Mouse (Mus musculus) small intestine, adult 2 months (tissue): ENCODE measurements at regions not wholly inside any gene's neighbourhood (a gene's known extent, or its start where the extent isn't known, plus 50 kb on each side); places are given as distances from the start of the nearest gene placed in this dataset.

ENCODE experiments used
- H3K27ac ChIP-seq: fragments of 200-500 bp; 2 replicates; pipeline ENCODE4 v1.5.1; 2012; ENCODE audit warnings: low read depth, low read length, control low read depth, inconsistent platforms; ENCODE audit not compliant: insufficient read depth
- H3K27me3 ChIP-seq: fragments of 200-500 bp; 2 replicates; pipeline ENCODE4 v1.6.1; 2012; ENCODE audit warnings: mild to moderate bottlenecking, moderate library complexity, low read length, inconsistent platforms; ENCODE audit not compliant: control insufficient read depth, insufficient read depth
- H3K36me3 ChIP-seq: fragments of 200-500 bp; 2 replicates; pipeline ENCODE4 v1.6.1; 2012; ENCODE audit warnings: mild to moderate bottlenecking, low read length, control low read depth, inconsistent platforms; ENCODE audit not compliant: control insufficient read depth, insufficient read depth
- H3K4me1 ChIP-seq: fragments of 200-500 bp; 2 replicates; pipeline ENCODE4 v1.6.1; 2012; ENCODE audit warnings: low read length, inconsistent platforms, mixed read lengths; ENCODE audit not compliant: control insufficient read depth, insufficient read depth, insufficient read length
- H3K4me3 ChIP-seq: fragments of 200-500 bp; 2 replicates; pipeline ENCODE4 v1.5.1; 2012; ENCODE audit warnings: low read depth, mild to moderate bottlenecking, control low read depth, inconsistent platforms, low read length, moderate library complexity
- CTCF ChIP-seq: fragments of 200-500 bp; IDR thresholded peaks from 2 replicates; pipeline ENCODE4 v1.5.1; 2012; ENCODE audit warnings: low read depth, mild to moderate bottlenecking, control low read depth, inconsistent platforms, low read length, moderate library complexity, mixed read lengths; ENCODE audit not compliant: insufficient replicate concordance, insufficient read length; ENCODE audit errors: extremely low read depth
- POLR2A ChIP-seq: fragments of 200-500 bp; IDR thresholded peaks from 2 replicates; pipeline ENCODE4 v1.6.1; 2012; ENCODE audit warnings: low read depth, mild to moderate bottlenecking, control low read depth, inconsistent platforms, low read length, moderate library complexity
- WGBS: fragments of 180-500 bp; shearing (Covaris S2); methylation state at CpG from one replicate; pipeline ENCODE4 v1.1.7; 2018; 5-methylcytosine and 5-hydroxymethylcytosine counted together

GRCm38 (mm10) chr14:86473604-86474003 lies 667.4 kb downstream of the Diaph3 start:
- no peaks in the 10 kb centered on the region for H3K27me3 ChIP-seq
- H3K27ac ChIP-seq = no peak overlapping the region; the same call in 1 of the 2 replicates
- TF ChIP-seq POLR2A = no peak
- WGBS = 66% methylated on average over 1 of the region's 1 CpGs
- no peak overlapping the region for H3K4me3 ChIP-seq
- H3K36me3 ChIP-seq = no peaks in the 10 kb centered on the region
- H3K4me1 ChIP-seq = no peaks in the 10 kb centered on the region

DNA sequence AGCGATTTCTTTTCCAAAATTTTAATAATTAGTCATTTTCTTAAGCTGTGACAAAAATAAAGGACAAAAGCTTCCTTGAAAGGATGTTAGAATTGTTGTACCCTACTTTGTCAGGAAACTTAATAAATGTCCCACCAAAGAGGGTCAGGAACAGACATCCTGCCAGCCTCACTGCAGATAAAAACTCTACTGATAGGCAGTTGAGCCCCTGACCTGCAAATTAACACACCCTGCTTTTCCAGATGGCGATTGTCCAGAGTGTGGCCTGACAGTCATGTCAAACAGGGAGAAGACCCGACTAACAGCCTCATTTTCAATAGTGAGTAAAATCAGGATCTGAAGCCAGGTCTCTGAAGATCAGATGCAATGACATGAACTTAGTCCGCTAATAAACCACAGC lies 670.6 kb downstream of the Diaph3 start:
- H3K27me3 ChIP-seq = no peaks in the 10 kb centered on the region
- H3K4me3 ChIP-seq = no peak overlapping the region
- no peaks in the 10 kb centered on the region for H3K36me3 ChIP-seq
- 58% methylated on average over 4 of the region's 4 CpGs for WGBS
- no peaks in the 10 kb centered on the region for H3K4me1 ChIP-seq
- no peak overlapping the region for H3K27ac ChIP-seq
- TF ChIP-seq POLR2A (no peak), CTCF (no peak)

DNA sequence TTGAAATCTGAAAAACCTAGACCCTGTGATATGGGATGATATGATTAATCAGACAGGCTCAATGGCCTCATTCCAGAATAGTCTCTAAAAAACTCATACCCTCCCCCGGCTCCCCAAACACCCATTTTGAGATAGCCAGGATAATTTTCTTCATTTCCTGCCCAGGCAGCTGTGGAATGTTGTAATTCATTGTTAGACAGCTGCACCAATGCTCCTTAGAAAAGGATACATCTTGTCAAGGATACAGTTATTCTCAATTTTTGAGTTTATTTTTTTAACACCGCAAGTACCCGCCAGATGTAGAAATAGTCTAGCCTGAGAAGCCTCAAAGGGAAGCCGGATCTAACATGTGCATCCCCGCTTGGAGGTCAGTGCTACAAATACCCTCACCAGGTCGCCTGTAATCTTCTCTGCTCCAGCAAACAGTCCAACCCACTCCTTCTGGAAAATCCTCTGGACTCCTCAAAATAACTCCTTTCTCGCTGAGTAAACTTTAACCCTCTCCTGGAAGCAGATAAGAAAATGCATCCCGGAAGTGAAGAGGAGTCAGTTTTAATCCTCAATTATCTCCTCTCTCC lies 673.1 kb downstream of the Diaph3 start:
- no peak overlapping the region for H3K27ac ChIP-seq
- no peaks in the 10 kb centered on the region for H3K4me1 ChIP-seq
- H3K36me3 ChIP-seq = no peaks in the 10 kb centered on the region
- H3K27me3 ChIP-seq = no peaks in the 10 kb centered on the region
- 50% methylated on average over 8 of the region's 8 CpGs for WGBS
- H3K4me3 ChIP-seq = no peak overlapping the region
- TF ChIP-seq POLR2A (no peak), CTCF (no peak)

DNA sequence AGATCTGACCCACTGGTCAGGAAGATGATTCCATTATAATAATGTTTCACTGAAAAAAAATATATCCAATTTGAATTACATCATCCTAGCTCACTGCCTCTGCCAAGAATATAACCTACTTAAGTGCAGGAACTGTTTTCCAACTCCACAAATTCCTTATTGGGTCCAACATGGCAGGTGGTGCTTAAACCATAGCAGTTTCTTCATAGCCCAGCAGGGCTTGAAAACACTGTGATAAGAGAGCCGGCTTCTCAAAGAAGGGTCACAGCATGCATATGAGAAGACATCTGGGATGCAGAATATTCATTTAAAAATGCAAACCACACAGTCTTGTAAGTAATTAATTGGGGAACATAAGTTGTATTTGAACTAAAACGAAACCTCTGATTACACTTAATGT lies 677.6 kb downstream of the Diaph3 start:
- Histone ChIP-seq H3K36me3 (no peaks in the 10 kb centered on the region), H3K27me3 (no peaks in the 10 kb centered on the region), H3K4me3 (no peak overlapping the region), H3K4me1 (no peaks in the 10 kb centered on the region), H3K27ac (no peak overlapping the region)
- 67% methylated on average over 2 of the region's 2 CpGs for WGBS
- TF ChIP-seq POLR2A (no peak), CTCF (no peak)

GRCm38 (mm10) chr14:86453142-86453541 lies 687.9 kb downstream of the Diaph3 start:
- Histone ChIP-seq H3K4me3 (no peak overlapping the region), H3K4me1 (no peaks in the 10 kb centered on the region), H3K36me3 (no peaks in the 10 kb centered on the region), H3K27ac (no peak overlapping the region), H3K27me3 (no peaks in the 10 kb centered on the region)
- TF ChIP-seq CTCF (no peak), POLR2A (no peak)
- 55% methylated on average over 2 of the region's 2 CpGs for WGBS

DNA sequence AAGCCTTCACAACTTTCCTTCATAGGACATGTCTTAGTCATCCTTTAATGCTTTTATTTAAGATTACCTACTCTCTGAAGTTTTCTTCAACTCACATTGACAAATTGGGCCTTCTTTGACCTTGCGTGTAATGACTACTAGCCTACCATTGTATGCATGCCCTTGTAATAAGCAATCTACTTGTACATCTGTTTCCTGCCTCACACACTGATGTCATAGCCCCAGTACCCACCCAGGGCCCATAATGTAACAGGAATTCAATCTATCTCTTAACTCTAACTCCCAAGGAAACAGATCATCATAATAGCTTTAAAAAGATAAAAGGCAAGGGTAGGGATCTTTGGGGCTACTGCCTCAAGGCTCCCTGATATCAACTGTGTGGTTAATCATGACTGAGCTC lies 690.4 kb downstream of the Diaph3 start:
- TF ChIP-seq CTCF = no peak
- no peak for TF ChIP-seq POLR2A
- no peak overlapping the region for H3K27ac ChIP-seq
- WGBS = 86% methylated on average over 1 of the region's 1 CpGs
- no peaks in the 10 kb centered on the region for H3K36me3 ChIP-seq
- no peak overlapping the region for H3K4me3 ChIP-seq
- no peaks in the 10 kb centered on the region for H3K4me1 ChIP-seq
- no peaks in the 10 kb centered on the region for H3K27me3 ChIP-seq

DNA sequence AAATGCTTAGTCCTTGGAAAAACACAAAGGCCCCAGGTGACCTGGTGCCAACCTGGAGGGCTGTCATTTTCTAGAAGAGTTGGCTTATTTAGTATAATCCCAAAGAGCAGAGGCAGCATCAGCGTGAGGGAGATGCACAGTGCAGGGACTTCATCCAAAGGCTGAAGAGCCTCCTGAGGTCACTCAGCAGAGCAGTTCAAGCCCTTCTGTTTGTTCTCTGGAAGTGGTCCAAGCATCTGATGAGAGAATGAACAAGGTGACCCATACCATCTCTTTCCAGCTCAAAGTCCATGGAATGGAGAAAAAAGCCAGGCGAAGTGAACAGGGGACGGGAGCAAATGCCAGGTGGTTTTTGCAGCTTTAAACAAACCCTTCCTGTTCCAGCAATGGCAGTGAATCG lies 695.9 kb downstream of the Diaph3 start:
- no peaks in the 10 kb centered on the region for H3K27me3 ChIP-seq
- H3K4me3 ChIP-seq = no peak overlapping the region
- no peak for TF ChIP-seq POLR2A
- TF ChIP-seq CTCF = no peak
- 76% methylated on average over 4 of the region's 4 CpGs for WGBS
- H3K36me3 ChIP-seq = no peaks in the 10 kb centered on the region
- H3K4me1 ChIP-seq = no peaks in the 10 kb centered on the region
- no peak overlapping the region for H3K27ac ChIP-seq
